Mouse (Mus musculus): ENCODE measurements around the gene Nectin1. TPM values are rescaled to one million over a fixed set of nuclear protein-coding genes. Genes with fewer than 3 reads are reported as not detected.

Nectin1 gene
- polyA plus RNA-seq, 1 experiment from 2014 or later = 15.5 TPM

DNA sequence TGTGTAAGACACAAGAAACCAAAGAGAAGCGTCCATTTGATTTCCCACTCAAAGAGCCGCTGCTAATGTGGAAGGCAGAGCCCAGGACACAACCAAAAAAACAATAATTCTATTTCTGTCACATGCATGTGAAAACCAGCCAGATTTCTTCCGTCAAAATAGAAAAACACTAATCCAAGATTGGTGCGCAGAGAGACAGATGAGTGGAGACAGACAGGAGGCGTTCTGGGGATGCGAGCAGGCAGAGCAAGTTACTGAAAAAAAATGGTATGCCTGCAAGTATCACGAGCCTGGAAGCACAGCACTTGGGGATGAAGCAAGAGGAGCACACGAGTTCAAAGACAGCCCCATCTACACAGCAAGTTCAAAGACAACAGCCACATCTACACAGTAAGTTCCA lies 106.5 kb downstream of the Nectin1 start:
- Histone ChIP-seq H3K27me3 (replicated peaks; ENCODE audit: control insufficient read depth, insufficient read depth, low read length) (no peaks in the 10 kb centered on the region; the same call in 1 of the 2 replicates), H3K9ac (ENCODE audit: low read depth, low read length) (no peak overlapping the region), H3K27ac (ENCODE audit: low read depth, low read length) (no peak overlapping the region), H3K4me1 (ENCODE audit: control insufficient read depth, insufficient read depth, low read depth, low read length) (no peaks in the 10 kb centered on the region), H3K4me3 (ENCODE audit: low read length) (no peak overlapping the region), H3K9me3 (ENCODE audit: control insufficient read depth, low read length) (no peaks in the 10 kb centered on the region), H3K36me3 (ENCODE audit: control insufficient read depth, insufficient read depth, low read length) (no peaks in the 10 kb centered on the region), H3K4me2 (ENCODE audit: low read length) (no peak overlapping the region)
- WGBS = 75% methylated on average over 8 of the region's 8 CpGs
- no peak for ATAC-seq

DNA sequence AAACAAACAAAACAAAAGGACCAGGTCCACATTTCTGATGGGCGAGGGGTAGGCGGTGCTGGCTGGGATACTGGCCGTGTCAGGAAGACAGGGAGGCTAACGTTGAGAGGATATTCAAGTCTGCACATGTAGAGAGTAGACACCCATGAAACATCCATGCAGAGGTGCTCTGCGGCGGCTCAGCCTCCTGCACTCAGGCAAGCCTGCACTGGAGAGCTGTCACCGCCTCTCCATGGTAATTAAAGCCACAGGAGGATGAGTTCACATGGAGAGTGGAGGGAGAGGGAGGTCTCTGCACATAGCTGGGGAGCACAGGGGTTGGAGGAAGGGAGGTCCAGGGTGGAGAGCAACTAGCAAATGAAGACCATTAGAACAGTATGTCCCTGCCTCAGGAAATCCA lies 107.4 kb downstream of the Nectin1 start:
- no peak overlapping the region for H3K27ac ChIP-seq (ENCODE audit: low read depth, low read length)
- ATAC-seq = no peak
- 56% methylated on average over 7 of the region's 7 CpGs for WGBS

DNA sequence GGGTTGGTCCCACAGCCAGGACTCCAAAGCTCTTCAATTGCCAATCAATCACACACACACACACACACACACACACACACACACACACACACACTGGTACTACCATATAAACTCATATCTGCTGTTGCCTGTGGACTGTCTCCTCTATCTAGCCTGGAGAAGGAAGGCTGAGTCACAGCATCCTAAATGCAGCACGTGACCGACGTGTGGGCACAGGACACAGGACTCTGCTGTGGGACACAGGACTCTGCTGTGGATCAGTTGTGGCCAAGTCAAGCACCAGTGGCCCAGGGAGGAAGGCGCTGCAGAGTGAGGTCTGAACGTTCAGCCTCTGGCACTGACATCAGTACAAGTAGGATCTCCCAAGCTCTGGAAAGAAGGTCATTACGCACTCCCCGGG lies 112.1 kb downstream of the Nectin1 start:
- Histone ChIP-seq H3K27ac (ENCODE audit: low read depth, low read length) (no peak overlapping the region), H3K4me1 (ENCODE audit: control insufficient read depth, insufficient read depth, low read depth, low read length) (no peaks in the 10 kb centered on the region), H3K27me3 (replicated peaks; ENCODE audit: control insufficient read depth, insufficient read depth, low read length) (no peaks in the 10 kb centered on the region), H3K9ac (ENCODE audit: low read depth, low read length) (no peak overlapping the region), H3K4me3 (ENCODE audit: low read length) (no peak overlapping the region), H3K4me2 (ENCODE audit: low read length) (no peak overlapping the region), H3K36me3 (ENCODE audit: control insufficient read depth, insufficient read depth, low read length) (no peaks in the 10 kb centered on the region), H3K9me3 (ENCODE audit: control insufficient read depth, low read length) (no peaks in the 10 kb centered on the region)
- no peak for ATAC-seq
- 87% methylated on average over 7 of the region's 7 CpGs for WGBS

More for the DNA sequence above, 107.4 kb downstream of the Nectin1 start:
- H3K4me2 ChIP-seq (ENCODE audit: low read length) = no peak overlapping the region
- H3K36me3 ChIP-seq (ENCODE audit: control insufficient read depth, insufficient read depth, low read length) = no peaks in the 10 kb centered on the region
- H3K4me1 ChIP-seq (ENCODE audit: control insufficient read depth, insufficient read depth, low read depth, low read length) = no peaks in the 10 kb centered on the region
- H3K4me3 ChIP-seq (ENCODE audit: low read length) = no peak overlapping the region
- no peak overlapping the region for H3K9ac ChIP-seq (ENCODE audit: low read depth, low read length)
- H3K27me3 ChIP-seq (replicated peaks; ENCODE audit: control insufficient read depth, insufficient read depth, low read length) = no peaks in the 10 kb centered on the region
- no peaks in the 10 kb centered on the region for H3K9me3 ChIP-seq (ENCODE audit: control insufficient read depth, low read length)
